Mouse (Mus musculus) E14TG2a.4 (cell line): ENCODE measurements around the gene Pabpc4.

Source experiments
- CTCF ChIP-seq: conservative IDR thresholded peaks from 2 replicates; pipeline ENCODE4 v1.5.1; 2014; ENCODE audit warnings: low read length
- NANOG ChIP-seq: IDR thresholded peaks from 2 replicates; pipeline ENCODE4 v1.6.1; 2014; ENCODE audit warnings: borderline replicate concordance, low read length, mixed read lengths

DNA sequence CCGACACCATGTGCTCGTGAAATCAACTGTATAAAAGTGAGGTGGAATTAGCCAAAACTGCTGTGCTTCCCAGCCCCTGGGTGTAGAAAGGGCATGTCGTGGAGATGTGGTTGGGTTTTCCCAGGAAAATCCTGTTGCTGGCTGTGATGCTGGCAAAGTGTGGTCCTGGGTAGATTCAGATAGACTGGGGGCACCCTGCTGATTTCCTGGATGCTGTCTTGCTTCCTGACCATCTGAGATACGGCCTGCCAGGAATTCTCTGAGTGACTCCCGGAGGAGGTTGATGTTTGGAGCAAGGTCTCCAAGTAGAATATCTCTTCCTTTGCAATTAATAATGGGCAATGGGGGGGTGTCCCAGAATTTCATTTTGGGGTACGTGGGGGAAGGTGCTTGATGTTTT, 66.8 kb downstream of the Pabpc4 start:
- TF ChIP-seq NANOG: no peak
- no peak for TF ChIP-seq CTCF
